Mouse (Mus musculus): ENCODE results near the gene Ctnnd2. TPM values are rescaled to one million over a fixed set of nuclear protein-coding genes. Genes with fewer than 3 reads are reported as not detected.

The Ctnnd2 gene
- polyA plus RNA-seq, 1 experiment from 2014 or later = 0.16 TPM

- Histone ChIP-seq H3K4me1 (replicated peaks) (no peaks in the 10 kb centered on the region), H3K27ac (no peak overlapping the region), H3K4me3 (replicated peaks) (no peak overlapping the region), H3K9ac (no peak overlapping the region), H3K4me2 (no peak overlapping the region), H3K9me3 (replicated peaks) (no peaks in the 10 kb centered on the region), H3K27me3 (no peaks in the 10 kb centered on the region), H3K36me3 (no peaks in the 10 kb centered on the region)
- 38% methylated on average over 6 of the region's 6 CpGs for WGBS (ENCODE audit: insufficient replicate concordance)
- no peak for ATAC-seq (ENCODE audit: low read depth)
- DNase-seq = no peak
Measured at GRCm38 (mm10) chr15:30387244-30387643, 214.9 kb downstream of the Ctnnd2 start.

- no peak overlapping the region for H3K9ac ChIP-seq
- H3K27me3 ChIP-seq = no peaks in the 10 kb centered on the region
- H3K4me1 ChIP-seq (replicated peaks) = no peaks in the 10 kb centered on the region
- no peak overlapping the region for H3K4me3 ChIP-seq (replicated peaks)
- ATAC-seq (ENCODE audit: low read depth) (no peak), DNase-seq (no peak)
- no peak overlapping the region for H3K27ac ChIP-seq
- no peak overlapping the region for H3K4me2 ChIP-seq
- no peaks in the 10 kb centered on the region for H3K36me3 ChIP-seq
- 77% methylated on average over 4 of the region's 4 CpGs for WGBS (ENCODE audit: insufficient replicate concordance)
- no peaks in the 10 kb centered on the region for H3K9me3 ChIP-seq (replicated peaks)
Measured at GRCm38 (mm10) chr15:30401111-30401510, 228.7 kb downstream of the Ctnnd2 start.

DNA sequence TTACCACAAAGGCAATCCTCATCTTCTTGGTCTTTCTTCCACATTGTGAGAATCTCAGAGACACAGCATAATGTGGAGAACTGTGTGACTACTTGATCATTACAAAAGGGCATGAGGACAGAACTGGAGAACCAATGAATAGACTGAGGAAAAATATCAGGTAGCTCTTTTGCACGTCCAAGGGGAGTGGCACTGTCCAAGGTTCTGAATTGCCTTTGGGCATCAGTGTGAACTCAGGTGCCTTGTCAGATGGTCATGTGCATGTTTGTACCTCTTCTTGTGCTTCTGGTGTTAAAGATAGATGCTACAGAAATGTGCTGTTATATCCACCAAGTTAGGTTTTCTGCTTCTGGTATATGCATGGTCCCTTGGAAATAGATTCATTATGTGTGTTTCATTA lies 233.9 kb downstream of the Ctnnd2 start:
- Histone ChIP-seq H3K9me3 (replicated peaks) (no peaks in the 10 kb centered on the region), H3K4me1 (replicated peaks) (no peaks in the 10 kb centered on the region), H3K4me3 (replicated peaks) (no peak overlapping the region), H3K27ac (no peak overlapping the region), H3K36me3 (no peaks in the 10 kb centered on the region), H3K27me3 (no peaks in the 10 kb centered on the region), H3K4me2 (no peak overlapping the region), H3K9ac (no peak overlapping the region)
- DNase-seq (no peak), ATAC-seq (ENCODE audit: low read depth) (no peak)
- 0% methylated on average over 1 of the region's 1 CpGs for WGBS (ENCODE audit: insufficient replicate concordance)

DNA sequence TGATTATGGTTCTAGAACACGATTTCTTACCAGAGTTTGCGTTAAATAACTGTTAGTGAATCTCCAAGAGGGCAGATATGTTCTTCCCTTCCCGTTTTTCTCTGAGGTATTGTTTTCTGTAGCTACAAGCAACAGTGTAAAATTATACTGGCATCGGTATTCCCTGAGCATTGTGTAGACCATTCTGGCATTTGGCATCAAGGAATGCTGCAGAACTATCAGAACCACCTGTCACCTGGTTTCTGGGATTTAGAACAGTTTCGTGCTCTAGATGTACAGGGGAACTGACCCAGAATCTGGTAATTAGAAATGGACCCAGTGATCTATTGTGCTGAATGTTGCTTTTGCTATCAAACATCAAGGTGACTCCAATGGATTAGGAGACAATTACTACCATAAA lies 250.8 kb downstream of the Ctnnd2 start:
- no peak overlapping the region for H3K27ac ChIP-seq
- no peaks in the 10 kb centered on the region for H3K9me3 ChIP-seq (replicated peaks)
- ATAC-seq (ENCODE audit: low read depth) = no peak
- H3K9ac ChIP-seq = no peak overlapping the region
- no peak overlapping the region for H3K4me3 ChIP-seq (replicated peaks)
- H3K4me2 ChIP-seq = no peak overlapping the region
- DNase-seq = no peak
- 67% methylated on average over 5 of the region's 5 CpGs for WGBS (ENCODE audit: insufficient replicate concordance)
- no peaks in the 10 kb centered on the region for H3K36me3 ChIP-seq
- H3K4me1 ChIP-seq (replicated peaks) = no peaks in the 10 kb centered on the region
- no peaks in the 10 kb centered on the region for H3K27me3 ChIP-seq

DNA sequence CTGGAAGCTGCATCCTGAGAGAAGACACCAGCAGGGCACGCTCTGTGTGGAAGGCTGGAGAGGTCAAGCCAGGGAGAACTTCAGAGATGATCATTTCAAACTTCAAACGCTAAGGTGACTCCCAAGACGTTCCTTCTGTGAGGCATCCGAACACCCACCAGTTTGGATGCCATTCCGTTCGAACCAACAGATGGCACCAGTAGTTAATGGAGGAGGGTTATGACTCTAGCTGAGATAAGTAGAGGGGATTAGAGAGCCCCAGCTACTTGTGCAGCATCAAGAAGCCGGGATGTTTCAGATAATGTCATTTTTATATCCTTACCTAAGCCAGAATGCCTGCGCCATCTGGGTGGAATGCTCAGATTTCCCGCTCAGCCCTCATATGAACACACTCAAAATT lies 251.9 kb downstream of the Ctnnd2 start:
- Histone ChIP-seq H3K27me3 (no peaks in the 10 kb centered on the region), H3K9ac (no peak overlapping the region), H3K4me3 (replicated peaks) (no peak overlapping the region), H3K4me2 (no peak overlapping the region), H3K27ac (no peak overlapping the region), H3K36me3 (no peaks in the 10 kb centered on the region), H3K9me3 (replicated peaks) (no peaks in the 10 kb centered on the region), H3K4me1 (replicated peaks) (no peaks in the 10 kb centered on the region)
- DNase-seq (no peak), ATAC-seq (ENCODE audit: low read depth) (no peak)
- 56% methylated on average over 9 of the region's 9 CpGs for WGBS (ENCODE audit: insufficient replicate concordance)

- no peak for ATAC-seq (ENCODE audit: low read depth)
Measured at GRCm38 (mm10) chr15:30427342-30427741, 254.9 kb downstream of the Ctnnd2 start.

DNA sequence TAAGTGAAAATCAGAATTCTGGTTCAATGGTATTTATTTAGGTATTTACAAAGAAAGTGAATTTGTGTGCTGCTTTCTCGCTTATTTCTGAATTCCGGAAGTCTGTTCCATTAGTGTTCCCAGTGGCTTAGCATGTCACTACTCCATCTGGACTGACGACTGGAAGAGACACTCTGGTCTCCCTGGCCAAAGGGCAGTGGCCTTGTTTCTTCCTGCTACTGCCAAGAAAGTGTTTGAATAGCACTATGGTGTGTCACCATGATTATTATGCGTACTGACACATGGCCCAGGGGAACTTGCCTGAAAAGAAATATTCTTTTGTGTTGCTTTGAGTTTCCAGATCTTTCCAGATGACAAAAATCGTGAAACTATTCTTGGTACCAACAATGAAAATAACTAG lies 266.7 kb downstream of the Ctnnd2 start:
- no peak for ATAC-seq (ENCODE audit: low read depth)
- 58% methylated on average over 5 of the region's 5 CpGs for WGBS (ENCODE audit: insufficient replicate concordance)
- no peak for DNase-seq

More at GRCm38 (mm10) chr15:30427342-30427741, 254.9 kb downstream of the Ctnnd2 start:
- Histone ChIP-seq H3K27me3 (no peaks in the 10 kb centered on the region), H3K27ac (no peak overlapping the region), H3K4me2 (no peak overlapping the region), H3K9ac (no peak overlapping the region), H3K9me3 (replicated peaks) (no peaks in the 10 kb centered on the region), H3K4me3 (replicated peaks) (no peak overlapping the region), H3K36me3 (no peaks in the 10 kb centered on the region), H3K4me1 (replicated peaks) (no peaks in the 10 kb centered on the region)
- no peak for DNase-seq
- WGBS (ENCODE audit: insufficient replicate concordance) = 10% methylated on average over 2 of the region's 2 CpGs

DNA sequence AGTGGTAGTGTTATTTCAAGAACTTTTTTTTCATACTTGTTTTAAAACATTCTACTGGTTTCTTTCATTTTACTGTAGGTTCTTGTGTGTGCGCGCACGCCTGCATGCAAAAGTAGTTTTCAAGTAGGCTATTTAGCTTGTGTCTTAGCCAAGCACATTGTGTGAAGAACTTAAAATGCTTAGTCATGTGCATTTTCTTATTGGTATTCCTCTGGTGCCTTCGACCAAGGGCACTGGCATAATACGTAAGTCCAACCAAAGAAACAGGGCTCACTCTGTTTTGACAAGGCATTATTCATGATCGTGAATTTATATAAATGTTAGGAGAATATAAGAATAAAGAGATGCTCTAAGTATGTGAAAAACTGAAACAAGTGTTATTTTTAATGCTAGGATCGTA lies 278.4 kb downstream of the Ctnnd2 start:
- H3K36me3 ChIP-seq = no peaks in the 10 kb centered on the region
- WGBS (ENCODE audit: insufficient replicate concordance) = 82% methylated on average over 7 of the region's 7 CpGs
- H3K4me3 ChIP-seq (replicated peaks) = no peak overlapping the region
- no peak overlapping the region for H3K27ac ChIP-seq
- no peak overlapping the region for H3K9ac ChIP-seq
- H3K27me3 ChIP-seq = no peaks in the 10 kb centered on the region
- no peaks in the 10 kb centered on the region for H3K9me3 ChIP-seq (replicated peaks)
- no peaks in the 10 kb centered on the region for H3K4me1 ChIP-seq (replicated peaks)
- ATAC-seq (ENCODE audit: low read depth) = no peak
- H3K4me2 ChIP-seq = no peak overlapping the region
- DNase-seq = no peak

More for the DNA sequence above, 266.7 kb downstream of the Ctnnd2 start:
- Histone ChIP-seq H3K4me3 (replicated peaks) (no peak overlapping the region), H3K27ac (no peak overlapping the region), H3K9ac (no peak overlapping the region), H3K9me3 (replicated peaks) (no peaks in the 10 kb centered on the region), H3K4me2 (no peak overlapping the region), H3K36me3 (no peaks in the 10 kb centered on the region), H3K4me1 (replicated peaks) (no peaks in the 10 kb centered on the region), H3K27me3 (no peaks in the 10 kb centered on the region)

- no peak for DNase-seq
- H3K27ac ChIP-seq = no peak overlapping the region
- no peak overlapping the region for H3K4me3 ChIP-seq (replicated peaks)
- no peak for ATAC-seq (ENCODE audit: low read depth)
- H3K27me3 ChIP-seq = no peaks in the 10 kb centered on the region
- no peaks in the 10 kb centered on the region for H3K36me3 ChIP-seq
- H3K9ac ChIP-seq = no peak overlapping the region
- H3K4me1 ChIP-seq (replicated peaks) = no peaks in the 10 kb centered on the region
- WGBS (ENCODE audit: insufficient replicate concordance) = 62% methylated on average over 5 of the region's 5 CpGs
- H3K4me2 ChIP-seq = no peak overlapping the region
- H3K9me3 ChIP-seq (replicated peaks) = no peaks in the 10 kb centered on the region
Measured at GRCm38 (mm10) chr15:30451921-30452320, 279.5 kb downstream of the Ctnnd2 start.

GRCm38 (mm10) chr15:30457541-30458250 lies 285.3 kb downstream of the Ctnnd2 start:
- no peak for ATAC-seq (ENCODE audit: low read depth)
- 62% methylated on average over 12 of the region's 12 CpGs for WGBS (ENCODE audit: insufficient replicate concordance)

DNA sequence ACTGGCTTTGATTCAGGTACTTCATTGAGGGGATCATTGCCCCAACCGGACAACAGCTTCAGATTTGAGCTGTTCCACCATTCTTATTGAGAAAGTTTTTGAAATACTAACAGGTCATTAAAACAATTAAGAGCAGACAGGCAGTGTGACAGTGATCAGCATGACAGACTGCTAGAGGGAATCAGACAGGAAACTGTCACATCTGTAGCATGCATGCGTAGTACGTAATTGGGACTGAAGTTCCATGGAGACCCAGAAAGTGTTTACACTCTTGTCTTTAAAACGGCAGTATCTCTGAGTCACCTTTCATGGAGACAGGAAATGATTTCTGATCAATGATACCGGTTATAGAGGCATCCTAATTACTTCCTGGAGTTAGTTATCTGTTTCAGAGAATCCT lies 286.3 kb downstream of the Ctnnd2 start:
- no peaks in the 10 kb centered on the region for H3K36me3 ChIP-seq
- H3K4me1 ChIP-seq (replicated peaks) = no peaks in the 10 kb centered on the region
- H3K27me3 ChIP-seq = no peaks in the 10 kb centered on the region
- 51% methylated on average over 5 of the region's 5 CpGs for WGBS (ENCODE audit: insufficient replicate concordance)
- no peak overlapping the region for H3K4me2 ChIP-seq
- no peak overlapping the region for H3K9ac ChIP-seq
- ATAC-seq (ENCODE audit: low read depth) (no peak), DNase-seq (no peak)
- H3K9me3 ChIP-seq (replicated peaks) = no peaks in the 10 kb centered on the region
- no peak overlapping the region for H3K4me3 ChIP-seq (replicated peaks)
- H3K27ac ChIP-seq = no peak overlapping the region

More at GRCm38 (mm10) chr15:30457541-30458250, 285.3 kb downstream of the Ctnnd2 start:
- Histone ChIP-seq H3K36me3 (no peaks in the 10 kb centered on the region), H3K27ac (no peak overlapping the region), H3K4me3 (replicated peaks) (no peak overlapping the region), H3K4me1 (replicated peaks) (no peaks in the 10 kb centered on the region), H3K9ac (no peak overlapping the region), H3K27me3 (no peaks in the 10 kb centered on the region), H3K9me3 (replicated peaks) (no peaks in the 10 kb centered on the region), H3K4me2 (no peak overlapping the region)
- no peak for DNase-seq

DNA sequence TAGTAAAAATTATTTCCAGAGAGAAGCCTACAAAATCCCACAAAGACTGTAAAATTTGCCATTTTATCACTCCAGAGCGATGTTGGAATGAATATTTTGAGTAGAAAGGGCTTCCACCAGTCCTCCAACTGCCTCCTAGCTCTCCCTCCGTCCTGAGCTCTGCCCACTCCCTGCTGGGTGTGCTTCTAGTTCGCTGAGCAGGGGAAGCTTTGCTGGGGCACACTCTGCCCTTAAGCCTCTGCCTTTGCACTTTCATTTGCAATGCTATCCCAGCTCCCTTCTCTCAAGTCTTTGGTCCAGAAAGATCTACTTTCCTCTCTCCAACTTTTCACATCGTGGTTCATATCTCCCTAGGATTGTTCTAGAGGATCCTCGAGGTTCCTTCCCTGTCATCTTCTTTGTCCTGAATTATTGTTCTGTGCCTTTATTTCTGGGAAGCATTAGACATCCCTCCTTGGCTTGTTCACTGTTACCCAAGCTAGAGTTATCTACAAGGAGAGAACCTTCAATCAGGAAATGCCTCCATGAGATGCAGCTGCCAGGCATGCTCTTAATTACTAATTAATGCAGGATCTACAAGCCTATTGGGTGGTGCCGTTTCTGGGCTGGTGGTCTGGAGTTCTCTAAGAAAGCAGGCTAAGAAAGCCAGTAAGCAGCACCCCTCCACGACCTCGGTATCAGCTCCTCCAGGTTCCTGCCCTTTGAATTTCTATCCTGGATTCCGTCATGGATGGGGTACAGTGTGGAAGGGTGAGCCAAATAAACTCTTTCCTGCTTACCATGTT lies 288.1 kb downstream of the Ctnnd2 start:
- H3K4me1 ChIP-seq (replicated peaks) = no peaks in the 10 kb centered on the region
- H3K9me3 ChIP-seq (replicated peaks) = no peaks in the 10 kb centered on the region
- H3K27me3 ChIP-seq = no peaks in the 10 kb centered on the region
- H3K27ac ChIP-seq = no peak overlapping the region
- ATAC-seq (ENCODE audit: low read depth) = no peak
- H3K4me3 ChIP-seq (replicated peaks) = no peak overlapping the region
- H3K4me2 ChIP-seq = no peak overlapping the region
- H3K9ac ChIP-seq = no peak overlapping the region
- H3K36me3 ChIP-seq = no peaks in the 10 kb centered on the region
- DNase-seq = no peak
- 42% methylated on average over 9 of the region's 9 CpGs for WGBS (ENCODE audit: insufficient replicate concordance)

Measured in liver, embryonic 13.5 days (tissue).